Comparison of ENCODE assay signal across 46 mouse cellular contexts in genomic region chr10:79221606-79222005, GRCm38 (mm10). TPM values are rescaled to one million over a fixed set of nuclear protein-coding genes. Genes with fewer than 3 reads are reported as not detected.
"Had no signal": no experiment of that assay in that cellular context is flagged by ENCODE, and none has a peak within 500 bp of the region (broad histone marks: within the 10 kb centered on the region; RNA-seq: fewer than 3 reads in every experiment).

No protein-coding gene starts in this region.

- H3K4me1 ChIP-seq: limb, embryonic 10.5 days; limb, embryonic 12.5 days; limb, embryonic 13.5 days; limb, embryonic 15.5 days; liver, embryonic 12.5 days; liver, embryonic 13.5 days; liver, embryonic 15.5 days; lung, embryonic 15.5 days; megakaryocyte, embryonic 14.5 days; midbrain, embryonic 12.5 days; midbrain, embryonic 13.5 days; midbrain, embryonic 15.5 days; neural tube, embryonic 12.5 days; neural tube, embryonic 13.5 days had no signal

- H3K4me2 ChIP-seq: limb, embryonic 12.5 days; limb, embryonic 13.5 days; limb, embryonic 15.5 days; liver, embryonic 11.5 days; liver, embryonic 12.5 days; liver, embryonic 13.5 days; liver, embryonic 15.5 days; lung, embryonic 14.5 days; lung, embryonic 15.5 days; midbrain, embryonic 11.5 days; midbrain, embryonic 12.5 days; midbrain, embryonic 13.5 days; midbrain, embryonic 15.5 days; neural tube, embryonic 12.5 days; neural tube, embryonic 13.5 days had no signal

- DNase-seq: left cerebral cortex, postnatal 4 days; liver; liver, embryonic 13.5 days; liver, postnatal 0 days; lung, adult 18-20 months; lung, adult 2 months; lung, embryonic 14.5 days; lung, postnatal 10 days; lung, postnatal 14 days; lung, postnatal 36 days; lung, postnatal 4 days had no signal

- H3K27ac ChIP-seq: limb, embryonic 10.5 days; limb, embryonic 12.5 days; limb, embryonic 13.5 days; limb, embryonic 15.5 days; liver, embryonic 12.5 days; liver, embryonic 13.5 days; liver, embryonic 14.5 days; liver, embryonic 15.5 days; lung, embryonic 15.5 days; macrophage; midbrain, embryonic 10.5 days; midbrain, embryonic 12.5 days; midbrain, embryonic 13.5 days; midbrain, embryonic 15.5 days; neural tube, embryonic 12.5 days; neural tube, embryonic 13.5 days had no signal

- ATAC-seq: liver, embryonic 12.5 days; liver, postnatal 0 days; lung, postnatal 0 days; midbrain, embryonic 13.5 days; midbrain, embryonic 15.5 days had no signal

- H3K9ac ChIP-seq: limb, embryonic 12.5 days; limb, embryonic 13.5 days; limb, embryonic 15.5 days; liver, embryonic 12.5 days; liver, embryonic 13.5 days; liver, embryonic 14.5 days; liver, embryonic 15.5 days; liver, postnatal 0 days; lung, embryonic 14.5 days; lung, embryonic 15.5 days; midbrain, embryonic 12.5 days; midbrain, embryonic 13.5 days; midbrain, embryonic 15.5 days; neural tube, embryonic 12.5 days; neural tube, embryonic 13.5 days had no signal

- H3K27me3 ChIP-seq: limb, embryonic 12.5 days; limb, embryonic 13.5 days; limb, embryonic 15.5 days; liver, embryonic 12.5 days; liver, embryonic 13.5 days; liver, embryonic 15.5 days; lung, embryonic 15.5 days; megakaryocyte, embryonic 14.5 days; midbrain, embryonic 12.5 days; midbrain, embryonic 13.5 days; midbrain, embryonic 15.5 days; neural tube, embryonic 12.5 days; neural tube, embryonic 13.5 days had no signal

- H3K36me3 ChIP-seq: limb, embryonic 10.5 days; limb, embryonic 12.5 days; limb, embryonic 13.5 days; limb, embryonic 15.5 days; liver, embryonic 12.5 days; liver, embryonic 13.5 days; liver, embryonic 15.5 days; lung, embryonic 15.5 days; midbrain, embryonic 10.5 days; midbrain, embryonic 12.5 days; midbrain, embryonic 13.5 days; midbrain, embryonic 15.5 days; neural tube, embryonic 12.5 days; neural tube, embryonic 13.5 days had no signal

- H3K4me3 ChIP-seq: limb, embryonic 10.5 days; limb, embryonic 12.5 days; limb, embryonic 13.5 days; limb, embryonic 15.5 days; liver, embryonic 12.5 days; liver, embryonic 13.5 days; liver, embryonic 15.5 days; lung, embryonic 15.5 days; megakaryocyte, embryonic 14.5 days; midbrain, embryonic 10.5 days; midbrain, embryonic 12.5 days; midbrain, embryonic 13.5 days; midbrain, embryonic 15.5 days; myocyte; neural tube, embryonic 12.5 days; neural tube, embryonic 13.5 days had no signal

- H3K9me3 ChIP-seq: limb, embryonic 10.5 days; limb, embryonic 12.5 days; limb, embryonic 13.5 days; limb, embryonic 15.5 days; liver, embryonic 12.5 days; liver, embryonic 15.5 days; lung, embryonic 15.5 days; megakaryocyte, embryonic 14.5 days; midbrain, embryonic 10.5 days; midbrain, embryonic 12.5 days; midbrain, embryonic 13.5 days; midbrain, embryonic 15.5 days; neural tube, embryonic 12.5 days; neural tube, embryonic 13.5 days had no signal

RNA-seq across cellular contexts. Expression of gene Vmn2r81, which starts 25.9 kb away (rescaled TPM):
- total RNA-seq: left cerebral cortex, postnatal 10 days; left cerebral cortex, postnatal 14 days; left cerebral cortex, postnatal 25 days; left cerebral cortex, postnatal 36 days; left cerebral cortex, postnatal 4 days; liver, adult 2 months; megakaryocyte progenitor cell, adult 5-6 weeks; megakaryocyte, adult 5-6 weeks; megakaryocyte-erythroid progenitor cell, adult 5-6 weeks; midbrain, postnatal 0 days; monocyte, adult 5-6 weeks had no signal
- polyA plus RNA-seq: limb, embryonic 10.5 days; limb, embryonic 11.5 days; limb, embryonic 12.5 days; limb, embryonic 13.5 days; limb, embryonic 14.5 days; limb, embryonic 15.5 days; liver, adult 2 months; liver, embryonic 11.5 days; liver, embryonic 12.5 days; liver, embryonic 13.5 days; liver, embryonic 14.5 days; liver, embryonic 15.5 days; liver, embryonic 16.5 days; liver, postnatal 0 days; lung, adult 2 months; lung, embryonic 14.5 days; lung, embryonic 15.5 days; lung, embryonic 16.5 days; lung, postnatal 0 days; macrophage; midbrain, embryonic 10.5 days; midbrain, embryonic 11.5 days; midbrain, embryonic 12.5 days; midbrain, embryonic 13.5 days; midbrain, embryonic 15.5 days; midbrain, postnatal 0 days; myocyte; neural tube, embryonic 11.5 days; neural tube, embryonic 12.5 days; neural tube, embryonic 13.5 days had no signal
